Mouse (Mus musculus): ENCODE measurements around the gene Vmn1r27. TPM values are rescaled to one million over a fixed set of nuclear protein-coding genes. Genes with fewer than 3 reads are reported as not detected.

The Vmn1r27 gene
- polyA plus RNA-seq (2021; fragmentation: Nextera tagmentation), result not detected in 2 replicates
- long read RNA-seq, experiment 1, result 0 reads
- long read RNA-seq, experiment 2, result 0 reads

DNA sequence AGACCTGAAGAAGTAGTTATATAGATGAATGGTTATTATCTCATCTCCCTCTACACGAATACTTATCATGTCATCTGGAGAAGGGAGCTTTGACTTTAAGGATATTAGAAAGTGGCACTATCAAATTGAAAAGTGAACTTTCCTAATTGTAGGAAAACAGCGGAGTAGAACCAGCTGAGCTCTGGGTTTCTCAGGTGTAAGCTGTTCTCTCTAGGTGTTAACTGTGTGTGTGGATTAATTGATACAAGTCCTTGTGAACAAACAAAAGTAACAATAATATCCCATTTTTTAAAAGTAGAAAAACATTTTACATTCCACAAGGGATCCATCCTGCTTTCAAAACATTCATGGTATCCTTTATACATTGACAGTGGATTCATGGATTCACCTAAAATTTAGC, at the start of gene Vmn1r27:
TSS of gene Vmn1r27 (minus strand) at position 101 of the 400 bp plus-strand sequence.

DNA sequence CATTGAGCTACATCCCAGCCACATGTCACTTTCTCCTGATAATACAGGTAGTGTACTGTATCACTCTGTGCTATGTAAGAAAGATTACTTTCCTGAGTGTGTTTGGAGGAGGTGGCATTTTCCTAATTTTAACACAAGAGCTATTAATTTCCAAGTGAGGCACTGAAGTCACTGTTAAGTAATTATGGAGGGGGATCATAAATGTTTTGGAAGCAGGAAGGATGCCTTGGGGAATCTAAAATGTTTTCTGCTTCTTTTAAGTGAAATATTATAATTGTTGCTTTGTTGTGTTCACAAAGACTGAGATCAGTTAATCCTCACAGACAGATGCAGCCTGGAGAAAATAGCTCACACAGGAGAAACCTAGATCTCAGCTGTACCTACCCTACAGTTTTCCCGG, 43.1 kb upstream of the Vmn1r27 start, which contains the start of gene Vmn1r28:
TSS of gene Vmn1r28 (plus strand) at position 301 of the 400 bp plus-strand sequence.

Other genes with a start within 250 kb of the Vmn1r27 start
- gene Vmn1r25, start 238.0 kb downstream of the Vmn1r27 start, polyA plus RNA-seq (2021; fragmentation: Nextera tagmentation), result not detected in 2 replicates
- gene Vmn1r26, start 203.7 kb downstream of the Vmn1r27 start, polyA plus RNA-seq (2021; fragmentation: Nextera tagmentation), result not detected in 2 replicates
- gene Vmn1r28, start 43.2 kb upstream of the Vmn1r27 start, polyA plus RNA-seq (2021; fragmentation: Nextera tagmentation), result not detected in 2 replicates
- not detected in 2 replicates for gene Vmn1r29, start 82.7 kb upstream of the Vmn1r27 start, polyA plus RNA-seq (2021; fragmentation: Nextera tagmentation)
- not detected in 2 replicates for gene Vmn1r30, start 224.6 kb upstream of the Vmn1r27 start, polyA plus RNA-seq (2021; fragmentation: Nextera tagmentation)